Mouse (Mus musculus): ENCODE measurements at regions not wholly inside any gene's neighbourhood (a gene's known extent, or its start where the extent isn't known, plus 50 kb on each side); places are given as distances from the start of the nearest gene placed in this dataset.

DNA sequence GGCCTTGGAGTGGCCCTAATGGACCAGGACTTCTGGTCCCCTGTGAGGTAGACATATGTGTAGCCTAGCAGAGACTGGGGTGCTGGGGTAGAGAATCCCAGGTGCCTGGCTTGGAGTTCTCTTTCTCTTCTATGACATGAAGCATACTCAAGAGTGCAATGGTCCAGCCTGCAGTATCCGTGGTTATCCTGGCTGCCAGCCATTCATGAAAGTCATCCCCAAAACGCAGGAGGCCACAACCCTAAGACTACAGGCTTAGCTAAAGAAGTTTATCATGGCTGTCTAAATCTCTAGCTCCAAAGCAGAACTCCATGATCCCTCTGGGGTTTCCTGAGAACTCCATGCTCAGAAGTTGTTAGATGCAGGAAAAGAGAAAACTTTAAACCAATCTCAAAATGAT, 117.0 kb downstream of the Chic2 start:
- H3K4me2 ChIP-seq (ENCODE audit: low read depth, low read length): no peak overlapping the region
- H3K4me1 ChIP-seq (ENCODE audit: control insufficient read depth, insufficient read depth, low read length): no peaks in the 10 kb centered on the region
- ATAC-seq (replicated peaks; ENCODE audit: insufficient number of reproducible peaks, low FRiP score, low TSS enrichment, low read depth) (no peak), DNase-seq (ENCODE audit: low spot score) (no peak)
- H3K36me3 ChIP-seq (replicated peaks; ENCODE audit: control insufficient read depth, insufficient read depth, low read depth, low read length): no peaks in the 10 kb centered on the region
- WGBS: 91% methylated on average over 2 of the region's 2 CpGs
- H3K9ac ChIP-seq (replicated peaks; ENCODE audit: low read length): no peak overlapping the region
- H3K27me3 ChIP-seq (ENCODE audit: control insufficient read depth, insufficient read depth, low read length): no peaks in the 10 kb centered on the region
- no peak overlapping the region for H3K27ac ChIP-seq (replicated peaks; ENCODE audit: low read depth, low read length)
- H3K9me3 ChIP-seq (replicated peaks; ENCODE audit: control insufficient read depth, low read length): no peaks in the 10 kb centered on the region
- no peak overlapping the region for H3K4me3 ChIP-seq (ENCODE audit: low read depth, low read length)

GRCm38 (mm10) chr5:74925769-74926168, 118.8 kb downstream of the Chic2 start:
- no peak overlapping the region for H3K27ac ChIP-seq (replicated peaks; ENCODE audit: low read depth, low read length)
- ATAC-seq (replicated peaks; ENCODE audit: insufficient number of reproducible peaks, low FRiP score, low TSS enrichment, low read depth) (no peak), DNase-seq (ENCODE audit: low spot score) (no peak)
- WGBS: 86% methylated on average over 10 of the region's 10 CpGs
- no peak overlapping the region for H3K4me3 ChIP-seq (ENCODE audit: low read depth, low read length)
- no peaks in the 10 kb centered on the region for H3K4me1 ChIP-seq (ENCODE audit: control insufficient read depth, insufficient read depth, low read length)
- H3K9ac ChIP-seq (replicated peaks; ENCODE audit: low read length): no peak overlapping the region
- no peaks in the 10 kb centered on the region for H3K36me3 ChIP-seq (replicated peaks; ENCODE audit: control insufficient read depth, insufficient read depth, low read depth, low read length)
- no peaks in the 10 kb centered on the region for H3K9me3 ChIP-seq (replicated peaks; ENCODE audit: control insufficient read depth, low read length)
- H3K4me2 ChIP-seq (ENCODE audit: low read depth, low read length): no peak overlapping the region
- H3K27me3 ChIP-seq (ENCODE audit: control insufficient read depth, insufficient read depth, low read length): no peaks in the 10 kb centered on the region

- Histone ChIP-seq H3K4me2 (ENCODE audit: low read depth, low read length) (no peak overlapping the region), H3K27ac (replicated peaks; ENCODE audit: low read depth, low read length) (no peak overlapping the region), H3K4me3 (ENCODE audit: low read depth, low read length) (no peak overlapping the region), H3K36me3 (replicated peaks; ENCODE audit: control insufficient read depth, insufficient read depth, low read depth, low read length) (no peaks in the 10 kb centered on the region), H3K4me1 (ENCODE audit: control insufficient read depth, insufficient read depth, low read length) (no peaks in the 10 kb centered on the region), H3K9ac (replicated peaks; ENCODE audit: low read length) (no peak overlapping the region), H3K9me3 (replicated peaks; ENCODE audit: control insufficient read depth, low read length) (no peaks in the 10 kb centered on the region), H3K27me3 (ENCODE audit: control insufficient read depth, insufficient read depth, low read length) (no peaks in the 10 kb centered on the region)
- no peak for ATAC-seq (replicated peaks; ENCODE audit: insufficient number of reproducible peaks, low FRiP score, low TSS enrichment, low read depth)
- no peak for DNase-seq (ENCODE audit: low spot score)
- 83% methylated on average over 4 of the region's 4 CpGs for WGBS
Measured at GRCm38 (mm10) chr5:74924031-74924533, 120.5 kb downstream of the Chic2 start.

GRCm38 (mm10) chr5:74923337-74923736, 121.2 kb downstream of the Chic2 start:
- Histone ChIP-seq H3K27me3 (ENCODE audit: control insufficient read depth, insufficient read depth, low read length) (no peaks in the 10 kb centered on the region), H3K4me2 (ENCODE audit: low read depth, low read length) (no peak overlapping the region), H3K9ac (replicated peaks; ENCODE audit: low read length) (no peak overlapping the region), H3K36me3 (replicated peaks; ENCODE audit: control insufficient read depth, insufficient read depth, low read depth, low read length) (no peaks in the 10 kb centered on the region), H3K27ac (replicated peaks; ENCODE audit: low read depth, low read length) (no peak overlapping the region), H3K4me1 (ENCODE audit: control insufficient read depth, insufficient read depth, low read length) (no peaks in the 10 kb centered on the region), H3K4me3 (ENCODE audit: low read depth, low read length) (no peak overlapping the region), H3K9me3 (replicated peaks; ENCODE audit: control insufficient read depth, low read length) (no peaks in the 10 kb centered on the region)
- 78% methylated on average over 2 of the region's 2 CpGs for WGBS
- ATAC-seq (replicated peaks; ENCODE audit: insufficient number of reproducible peaks, low FRiP score, low TSS enrichment, low read depth): no peak
- no peak for DNase-seq (ENCODE audit: low spot score)

GRCm38 (mm10) chr5:74922881-74923280, 121.7 kb downstream of the Chic2 start:
- Histone ChIP-seq H3K4me1 (ENCODE audit: control insufficient read depth, insufficient read depth, low read length) (no peaks in the 10 kb centered on the region), H3K4me3 (ENCODE audit: low read depth, low read length) (no peak overlapping the region), H3K4me2 (ENCODE audit: low read depth, low read length) (no peak overlapping the region), H3K9ac (replicated peaks; ENCODE audit: low read length) (no peak overlapping the region), H3K36me3 (replicated peaks; ENCODE audit: control insufficient read depth, insufficient read depth, low read depth, low read length) (no peaks in the 10 kb centered on the region), H3K27ac (replicated peaks; ENCODE audit: low read depth, low read length) (no peak overlapping the region), H3K9me3 (replicated peaks; ENCODE audit: control insufficient read depth, low read length) (no peaks in the 10 kb centered on the region), H3K27me3 (ENCODE audit: control insufficient read depth, insufficient read depth, low read length) (no peaks in the 10 kb centered on the region)
- DNase-seq (ENCODE audit: low spot score) (no peak), ATAC-seq (replicated peaks; ENCODE audit: insufficient number of reproducible peaks, low FRiP score, low TSS enrichment, low read depth) (no peak)
- 79% methylated on average over 6 of the region's 6 CpGs for WGBS

DNA sequence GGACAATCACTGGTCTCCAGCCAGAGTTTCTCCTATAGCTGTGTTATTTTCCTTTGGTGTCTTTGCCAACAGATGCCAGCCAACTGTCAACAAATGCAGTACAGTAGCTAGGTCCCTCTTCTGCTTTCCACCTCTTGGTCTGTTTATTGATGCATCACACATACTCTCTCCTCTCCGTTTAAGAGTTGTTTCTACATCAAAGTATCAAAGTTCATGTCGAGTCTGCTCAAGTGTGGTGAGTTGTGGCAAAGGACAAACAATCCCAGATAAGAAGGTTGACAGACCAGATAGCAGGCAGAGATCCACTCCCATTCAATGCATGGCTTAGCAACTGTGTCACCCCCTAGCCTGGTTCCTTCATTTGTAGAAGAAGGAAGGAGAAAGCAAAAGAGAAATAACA, 123.6 kb downstream of the Chic2 start:
- no peaks in the 10 kb centered on the region for H3K4me1 ChIP-seq (ENCODE audit: control insufficient read depth, insufficient read depth, low read length)
- 74% methylated on average over 2 of the region's 2 CpGs for WGBS
- no peak for DNase-seq (ENCODE audit: low spot score)
- H3K27me3 ChIP-seq (ENCODE audit: control insufficient read depth, insufficient read depth, low read length): no peaks in the 10 kb centered on the region
- no peaks in the 10 kb centered on the region for H3K9me3 ChIP-seq (replicated peaks; ENCODE audit: control insufficient read depth, low read length)
- no peak overlapping the region for H3K9ac ChIP-seq (replicated peaks; ENCODE audit: low read length)
- ATAC-seq (replicated peaks; ENCODE audit: insufficient number of reproducible peaks, low FRiP score, low TSS enrichment, low read depth): no peak
- no peaks in the 10 kb centered on the region for H3K36me3 ChIP-seq (replicated peaks; ENCODE audit: control insufficient read depth, insufficient read depth, low read depth, low read length)
- no peak overlapping the region for H3K4me3 ChIP-seq (ENCODE audit: low read depth, low read length)
- no peak overlapping the region for H3K27ac ChIP-seq (replicated peaks; ENCODE audit: low read depth, low read length)
- H3K4me2 ChIP-seq (ENCODE audit: low read depth, low read length): no peak overlapping the region

DNA sequence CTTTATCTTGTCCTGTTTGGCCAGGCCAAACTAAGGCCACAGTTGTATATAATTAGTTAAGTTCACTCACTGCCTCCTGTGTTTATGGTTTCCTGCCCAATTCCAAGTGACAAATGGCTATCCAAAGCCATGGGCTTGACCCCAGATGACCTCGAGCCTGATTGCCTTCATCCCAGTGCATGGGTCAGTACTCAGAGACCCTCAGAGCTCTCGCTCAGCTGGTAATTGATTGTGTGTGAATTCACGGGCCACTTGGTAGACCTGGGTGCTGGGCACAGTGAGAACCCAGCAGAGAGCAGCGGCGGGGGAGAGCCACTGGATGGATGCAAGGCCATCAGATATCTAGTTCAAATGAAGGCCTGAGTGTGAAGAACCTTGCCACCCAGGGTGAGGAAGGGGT, 124.1 kb downstream of the Chic2 start:
- ATAC-seq (replicated peaks; ENCODE audit: insufficient number of reproducible peaks, low FRiP score, low TSS enrichment, low read depth): no peak
- Histone ChIP-seq H3K36me3 (replicated peaks; ENCODE audit: control insufficient read depth, insufficient read depth, low read depth, low read length) (no peaks in the 10 kb centered on the region), H3K4me2 (ENCODE audit: low read depth, low read length) (no peak overlapping the region), H3K27ac (replicated peaks; ENCODE audit: low read depth, low read length) (no peak overlapping the region), H3K27me3 (ENCODE audit: control insufficient read depth, insufficient read depth, low read length) (no peaks in the 10 kb centered on the region), H3K4me3 (ENCODE audit: low read depth, low read length) (no peak overlapping the region), H3K9me3 (replicated peaks; ENCODE audit: control insufficient read depth, low read length) (no peaks in the 10 kb centered on the region), H3K4me1 (ENCODE audit: control insufficient read depth, insufficient read depth, low read length) (no peaks in the 10 kb centered on the region), H3K9ac (replicated peaks; ENCODE audit: low read length) (no peak overlapping the region)
- WGBS: 40% methylated on average over 5 of the region's 5 CpGs
- no peak for DNase-seq (ENCODE audit: low spot score)

DNA sequence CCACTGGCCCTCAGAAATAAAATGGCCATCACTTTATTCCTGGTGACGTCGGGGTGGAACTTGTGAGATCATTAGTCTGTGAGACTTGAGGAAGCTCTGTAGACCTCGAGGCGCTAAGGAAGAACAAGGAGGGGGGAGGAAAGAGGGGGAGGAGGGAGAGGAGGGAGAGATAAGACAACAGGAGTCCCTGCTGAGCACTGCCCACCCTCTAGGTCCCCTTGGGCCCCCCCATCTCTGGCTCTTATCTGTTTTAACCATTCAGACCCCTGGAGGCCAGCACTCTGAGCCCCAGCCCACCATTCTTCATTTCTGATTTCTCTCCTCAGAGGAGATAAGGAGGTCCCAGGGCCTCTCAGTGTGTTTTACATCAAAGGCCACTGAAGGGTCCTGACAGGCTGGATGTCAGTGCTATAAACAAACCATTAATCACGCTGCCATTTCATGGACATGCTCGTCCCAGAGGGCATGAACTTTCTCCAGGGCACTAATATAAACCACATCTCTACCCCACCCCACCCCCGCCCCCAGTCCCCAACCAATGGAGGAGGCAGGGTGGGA, 139.0 kb downstream of the Chic2 start:
- Histone ChIP-seq H3K36me3 (replicated peaks; ENCODE audit: control insufficient read depth, insufficient read depth, low read depth, low read length) (no peaks in the 10 kb centered on the region), H3K27me3 (ENCODE audit: control insufficient read depth, insufficient read depth, low read length) (no peaks in the 10 kb centered on the region), H3K9me3 (replicated peaks; ENCODE audit: control insufficient read depth, low read length) (no peaks in the 10 kb centered on the region), H3K4me2 (ENCODE audit: low read depth, low read length) (no peak overlapping the region), H3K9ac (replicated peaks; ENCODE audit: low read length) (no peak overlapping the region), H3K27ac (replicated peaks; ENCODE audit: low read depth, low read length) (no peak overlapping the region), H3K4me3 (ENCODE audit: low read depth, low read length) (no peak overlapping the region), H3K4me1 (ENCODE audit: control insufficient read depth, insufficient read depth, low read length) (no peaks in the 10 kb centered on the region)
- 31% methylated on average over 7 of the region's 7 CpGs for WGBS
- DNase-seq (ENCODE audit: low spot score) (no peak), ATAC-seq (replicated peaks; ENCODE audit: insufficient number of reproducible peaks, low FRiP score, low TSS enrichment, low read depth) (no peak)
